Mouse (Mus musculus): Measurements from ENCODE around the gene Hint3. TPM values are rescaled to one million over a fixed set of nuclear protein-coding genes. Genes with fewer than 3 reads are reported as not detected.

Gene Hint3
- 83.8 TPM for polyA plus RNA-seq (2014; fragmentation: Illumina TruSeq; extraction: RNeasy Lipid Tissue Mini Kit (QIAGEN cat#74804); ENCODE audit: low read depth, low replicate concordance)

DNA sequence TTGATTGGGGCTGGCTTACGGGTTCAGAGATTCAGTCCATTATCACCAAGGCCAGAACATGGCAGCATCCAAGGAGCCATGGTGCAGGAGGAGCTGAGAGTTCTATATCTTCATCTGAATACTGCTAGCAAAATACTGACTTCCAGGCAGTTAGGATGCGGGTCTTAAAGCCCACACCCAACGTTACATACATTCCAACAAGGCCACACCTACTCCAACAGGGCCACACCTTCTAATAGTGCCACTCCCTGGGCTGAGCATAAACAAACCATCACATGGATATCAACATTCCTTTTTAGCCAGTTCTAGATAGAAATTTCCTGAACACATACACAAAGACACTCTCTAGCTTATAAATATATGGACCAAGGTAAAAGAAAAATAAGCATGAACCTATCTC, at the start of gene Hint3:
Gene Hint3, minus strand, starts transcription at position 120 of the 400 bp plus-strand sequence.

DNA sequence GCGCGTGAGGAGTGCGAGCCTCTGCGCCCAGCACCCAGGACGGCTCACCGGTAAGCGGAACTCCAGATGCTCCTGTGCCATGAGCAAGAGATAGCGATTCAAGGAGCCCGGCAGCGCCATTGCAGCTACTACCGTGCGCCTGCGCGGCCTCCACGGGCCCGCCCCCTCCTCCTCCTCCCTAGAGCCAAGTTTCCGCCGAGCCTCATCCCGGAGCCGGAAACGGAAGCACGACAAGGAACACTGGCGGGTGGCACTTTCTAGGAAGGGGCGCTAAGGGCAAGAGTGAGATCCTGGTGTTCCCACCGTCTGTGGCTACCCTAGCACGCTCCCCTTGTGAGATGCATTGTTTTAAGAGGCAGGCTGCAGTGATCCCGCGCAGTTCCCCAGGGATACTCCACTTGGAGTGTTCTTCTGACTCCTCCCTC, 28.9 kb downstream of the Hint3 start, which contains the start of gene Trmt11:
Gene Trmt11, minus strand, starts transcription at position 208 of the 425 bp plus-strand sequence.

Other genes starting within 250 kb of the Hint3 start
- 8.4 TPM for gene Trmt11, start 28.9 kb downstream of the Hint3 start, polyA plus RNA-seq (2014; fragmentation: Illumina TruSeq; extraction: RNeasy Lipid Tissue Mini Kit (QIAGEN cat#74804); ENCODE audit: low read depth, low replicate concordance)
- gene Ncoa7, start 173.7 kb upstream of the Hint3 start, polyA plus RNA-seq (2014; fragmentation: Illumina TruSeq; extraction: RNeasy Lipid Tissue Mini Kit (QIAGEN cat#74804); ENCODE audit: low read depth, low replicate concordance): 2.9 TPM
- gene Hey2, start 213.2 kb upstream of the Hint3 start, polyA plus RNA-seq (2014; fragmentation: Illumina TruSeq; extraction: RNeasy Lipid Tissue Mini Kit (QIAGEN cat#74804); ENCODE audit: low read depth, low replicate concordance): 5.9 TPM

Measured in heart, adult 10 weeks (tissue).